Mouse (Mus musculus) megakaryocyte-erythroid progenitor cell, adult 5-6 weeks (primary cell): ENCODE results near the gene Lsm7. TPM values are rescaled to one million over a fixed set of nuclear protein-coding genes. Genes with fewer than 3 reads are reported as not detected.
A peak's percentile ranks its signal among the peaks of the same experiment; 100 is the strongest.

Experiments used
- ATAC-seq: replicated peaks from 2 replicates; pipeline ENCODE4 v1.8.0; 2016; ENCODE audit warnings: mild to moderate bottlenecking, inconsistent platforms; ENCODE audit not compliant: severe bottlenecking, poor library complexity, low FRiP score, low TSS enrichment
- total RNA-seq, 2 experiments: library from RNA; stranded (forward) in 1 of 2; stranded (reverse) in 1 of 2; fragments of 200-1000, 215-1000 nt in 1 of 2; fragments of >200 nt in 1 of 2; fragmentation: Nextera tagmentation in 1 of 2; gene quantifications; 2 replicates each; pipeline ENCODE4 v1.2.3; 2014 to 2017

Lsm7 gene
- 291 and 326 TPM in 2 replicates for total RNA-seq (2014; fragmentation: Nextera tagmentation)
- 401 and 445 TPM in 2 replicates for total RNA-seq (2017)

DNA sequence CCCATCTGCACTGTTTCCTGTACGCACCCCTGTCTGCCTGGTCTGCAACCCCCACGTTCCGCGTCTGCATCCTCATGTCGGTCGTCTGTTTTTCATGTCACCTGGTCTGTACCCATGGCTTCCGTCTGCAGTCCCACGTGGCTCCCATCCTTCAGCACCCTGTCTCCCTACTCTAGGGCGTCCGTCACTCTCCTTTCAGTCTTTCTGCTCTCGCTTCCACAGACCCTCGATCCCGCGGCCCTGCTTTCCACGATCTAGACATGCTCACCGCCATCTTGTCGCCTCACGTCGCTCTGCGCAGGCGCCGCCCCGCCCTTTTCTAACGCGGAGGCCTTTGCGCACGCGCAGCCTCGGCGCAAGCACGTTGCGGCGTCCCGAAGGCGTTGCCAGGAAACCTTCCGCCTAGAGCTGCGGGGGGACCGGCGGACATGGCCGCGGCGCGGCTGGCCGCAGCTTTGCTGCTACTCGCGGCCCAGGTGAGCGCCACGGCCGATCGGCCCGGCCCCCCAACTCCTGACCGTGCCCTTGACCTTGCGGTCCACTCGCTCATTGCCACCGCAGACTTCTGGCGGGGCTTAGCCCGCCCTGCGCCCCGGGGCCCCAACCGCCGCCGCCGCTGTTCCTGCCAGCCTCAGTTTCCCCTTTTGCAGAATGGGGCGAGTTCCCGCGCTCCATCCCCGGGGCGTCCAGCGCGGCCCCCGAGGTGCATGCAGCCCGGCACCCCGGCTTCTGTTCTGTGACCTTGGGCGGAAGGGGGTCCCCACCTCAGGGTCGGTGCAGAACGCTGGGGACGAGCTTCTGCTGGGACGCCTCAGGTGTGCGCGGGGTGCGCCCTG lies at the start of gene Lsm7, which contains the start of gene Sppl2b:
Lsm7 (minus strand) TSS at position 297 of the 836 bp plus-strand sequence.
Sppl2b (plus strand) TSS at position 363 of the 836 bp plus-strand sequence.
- ATAC-seq = peak; percentile 35; the same call in 1 of the 2 replicates

DNA sequence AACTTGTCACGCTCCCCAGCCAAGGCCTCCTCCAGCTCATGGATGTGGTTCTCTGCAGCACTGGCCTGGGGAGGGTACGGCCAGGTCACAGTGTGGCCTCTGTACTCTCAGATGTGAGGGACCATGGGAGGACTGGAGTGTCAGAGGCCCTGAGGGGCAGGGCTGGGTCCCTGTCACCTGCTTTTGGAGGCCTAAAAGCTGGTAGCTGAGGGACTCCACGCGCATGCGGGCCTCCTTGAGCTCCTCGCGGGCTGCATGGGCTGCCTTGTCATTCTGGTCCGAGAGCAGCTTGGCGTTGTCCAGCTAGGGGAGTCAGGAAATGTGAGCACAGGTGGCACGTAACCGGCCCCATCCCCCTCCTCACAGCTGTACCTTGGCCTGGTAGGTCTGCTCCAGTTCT lies 49.7 kb upstream of the Lsm7 start:
- no peak for ATAC-seq

DNA sequence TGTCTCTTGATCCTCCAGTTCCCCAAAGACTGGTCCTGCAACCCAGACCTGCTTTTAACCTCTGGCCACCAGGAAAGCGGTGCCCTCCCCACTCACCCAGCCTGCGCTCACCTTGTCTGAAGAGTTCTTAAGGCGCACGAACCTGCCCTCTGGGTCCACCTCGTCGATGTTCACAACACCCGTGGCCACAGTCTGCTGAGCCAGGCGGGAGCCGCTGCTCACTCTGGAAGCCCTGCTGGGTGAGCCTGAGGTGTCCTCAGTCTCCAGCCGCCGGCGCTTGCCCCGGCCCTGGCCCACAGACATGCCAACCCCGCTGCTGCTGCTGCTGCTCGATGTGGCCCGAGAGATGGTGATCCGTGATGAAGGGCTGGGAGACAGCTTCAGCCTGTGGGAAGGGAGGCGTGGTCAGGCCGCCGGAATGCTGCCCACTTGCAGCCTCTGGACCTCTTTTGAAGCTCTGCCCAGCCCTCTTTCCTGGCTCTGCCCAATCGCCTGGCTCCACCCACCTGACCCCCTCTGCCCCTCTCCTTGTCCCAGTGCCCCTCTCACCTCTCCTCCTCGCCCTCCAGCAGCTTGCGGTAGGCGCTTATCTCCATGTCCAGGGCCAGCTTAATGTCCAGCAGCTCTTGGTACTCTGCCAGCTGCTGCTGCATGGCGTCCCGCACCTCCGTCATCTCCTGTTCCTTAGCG lies 49.1 kb upstream of the Lsm7 start:
- no peak for ATAC-seq

DNA sequence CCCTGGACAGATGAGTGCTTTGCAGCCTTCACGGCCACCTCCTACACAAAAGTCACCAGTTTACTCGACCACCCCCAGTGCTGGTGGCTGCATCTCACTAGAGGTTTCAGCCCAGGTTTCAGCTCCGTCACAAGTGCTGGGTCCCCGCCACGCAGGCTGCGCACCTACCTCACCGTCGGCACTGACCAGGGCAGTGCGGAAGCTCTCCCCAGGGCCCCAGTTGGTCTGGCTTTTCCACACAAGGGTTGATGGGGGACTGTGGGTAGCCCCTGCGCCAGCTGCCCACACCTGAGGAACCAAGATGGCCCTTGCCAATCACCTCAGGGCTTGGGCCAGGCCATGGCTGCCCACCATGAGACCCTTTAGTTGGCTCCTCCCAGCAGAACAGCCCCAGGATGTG lies 48.3 kb upstream of the Lsm7 start:
- no peak for ATAC-seq

DNA sequence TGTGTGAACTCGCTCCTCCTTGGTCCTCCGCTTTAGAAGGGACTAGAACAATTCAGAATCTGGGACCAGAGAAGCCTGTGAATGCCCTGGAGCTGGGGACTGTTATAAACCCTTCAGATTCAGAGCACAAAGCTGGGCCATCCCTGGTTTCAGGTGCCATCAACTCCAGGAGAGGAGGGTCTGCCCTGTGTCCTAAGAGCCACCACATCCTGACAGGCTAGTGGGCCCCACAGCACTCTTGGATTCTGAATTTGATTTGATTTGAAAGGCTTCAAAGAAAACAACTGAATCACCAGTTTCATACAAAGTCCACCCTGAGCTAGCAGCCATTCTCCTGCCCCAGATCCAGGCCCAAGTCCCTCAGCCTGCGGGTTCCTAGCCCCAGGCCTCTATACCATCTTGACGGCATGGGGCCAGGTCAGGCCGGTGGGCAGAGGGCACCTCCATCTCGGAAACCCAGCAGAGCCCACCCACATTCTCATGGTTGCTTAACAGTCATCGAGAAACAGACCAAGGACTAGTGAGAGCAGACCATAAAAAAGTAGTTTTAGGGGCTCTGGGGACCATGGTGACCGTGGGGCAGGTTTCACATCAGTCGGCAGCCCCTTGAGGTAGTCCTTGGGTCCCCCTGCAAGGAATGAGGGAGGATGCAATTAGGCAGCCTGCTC lies 47.4 kb upstream of the Lsm7 start:
- ATAC-seq = no peak

DNA sequence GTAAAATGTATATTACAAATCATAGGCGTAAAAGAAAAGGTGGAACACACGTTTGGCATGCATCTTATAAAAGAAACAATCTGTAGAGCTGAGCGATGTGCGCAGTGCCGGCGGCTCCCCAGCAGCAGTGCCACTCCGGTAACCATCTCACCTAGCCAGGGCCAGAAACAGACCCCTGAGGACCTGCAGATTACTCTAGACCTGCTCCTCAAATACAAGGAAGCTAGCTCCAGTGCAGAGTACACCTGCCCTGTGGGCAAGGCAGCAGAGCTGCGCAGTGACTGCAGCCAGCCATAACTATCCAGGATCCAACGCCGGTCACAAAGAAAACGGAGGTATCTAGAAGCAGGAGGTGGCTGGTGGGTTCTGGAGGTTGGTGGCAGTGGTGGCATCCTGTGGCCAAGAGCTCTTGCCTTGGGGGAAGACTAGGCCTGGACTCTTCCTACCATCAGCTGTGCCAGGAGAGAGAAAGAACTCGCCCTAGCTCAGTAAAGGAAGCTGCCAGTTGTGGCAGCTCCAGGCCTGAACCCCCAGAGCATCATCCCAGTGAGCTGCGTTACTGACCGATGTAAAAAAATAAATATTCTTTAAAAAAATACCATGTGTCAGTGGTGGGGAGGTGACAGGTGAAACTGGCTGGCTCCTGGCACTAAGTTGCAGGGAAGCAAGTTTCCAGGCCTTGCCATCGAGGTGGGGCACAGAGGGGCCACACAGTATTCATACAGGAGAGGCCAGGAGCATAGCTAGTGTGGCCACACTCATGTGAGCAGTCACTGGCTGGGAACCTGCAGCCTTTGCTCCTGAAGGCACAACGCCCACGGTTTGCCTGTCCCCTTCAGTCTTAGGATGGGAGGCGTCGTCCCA lies 46.6 kb upstream of the Lsm7 start:
- ATAC-seq = no peak

DNA sequence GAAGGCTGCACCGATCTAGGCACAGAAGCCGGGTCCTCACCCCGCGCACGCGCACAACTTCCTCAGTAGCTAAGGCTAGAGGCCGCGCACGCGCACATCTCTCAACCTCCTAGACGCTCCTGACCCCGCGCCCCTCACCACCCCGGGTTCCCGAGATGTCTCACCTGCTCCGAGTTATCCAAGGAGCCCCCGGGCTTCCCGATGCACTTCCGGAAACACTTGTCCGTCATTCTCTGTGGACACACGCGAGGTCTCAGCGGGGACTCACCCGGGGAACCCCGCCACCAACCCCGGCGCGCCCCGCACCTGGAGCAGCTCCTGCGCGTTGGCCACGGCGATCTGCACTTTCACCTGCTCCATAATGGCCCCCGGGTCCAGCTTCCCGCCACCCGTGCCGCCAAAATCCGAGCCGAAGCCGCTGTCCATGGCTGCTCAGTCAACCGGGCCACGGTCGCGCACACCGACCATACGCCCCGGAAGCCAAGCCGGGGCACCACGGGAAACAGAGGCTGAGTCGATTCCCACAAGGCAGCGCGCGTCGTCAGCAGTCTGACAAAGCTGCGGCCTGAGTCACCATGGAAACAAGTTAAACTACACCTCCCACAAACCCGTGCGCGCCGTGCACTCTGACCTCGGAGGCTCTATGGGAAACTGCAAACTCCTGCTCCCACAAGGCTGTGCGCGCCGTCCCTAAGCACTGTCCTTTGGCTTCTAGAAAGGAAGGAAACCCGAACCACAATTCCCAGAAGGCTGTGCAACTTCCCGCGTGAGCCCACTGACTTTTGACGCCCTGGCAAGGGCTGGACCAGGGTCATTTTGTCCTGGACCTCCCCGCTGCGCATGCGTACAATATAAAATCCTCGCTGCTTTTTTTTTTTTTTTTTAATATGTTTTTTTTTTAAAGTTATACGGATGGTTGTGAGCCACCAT lies 45.6 kb upstream of the Lsm7 start, which contains the start of gene Timm13:
Timm13 (minus strand) TSS at position 652 of the 930 bp plus-strand sequence.
- ATAC-seq = peak; percentile 90

DNA sequence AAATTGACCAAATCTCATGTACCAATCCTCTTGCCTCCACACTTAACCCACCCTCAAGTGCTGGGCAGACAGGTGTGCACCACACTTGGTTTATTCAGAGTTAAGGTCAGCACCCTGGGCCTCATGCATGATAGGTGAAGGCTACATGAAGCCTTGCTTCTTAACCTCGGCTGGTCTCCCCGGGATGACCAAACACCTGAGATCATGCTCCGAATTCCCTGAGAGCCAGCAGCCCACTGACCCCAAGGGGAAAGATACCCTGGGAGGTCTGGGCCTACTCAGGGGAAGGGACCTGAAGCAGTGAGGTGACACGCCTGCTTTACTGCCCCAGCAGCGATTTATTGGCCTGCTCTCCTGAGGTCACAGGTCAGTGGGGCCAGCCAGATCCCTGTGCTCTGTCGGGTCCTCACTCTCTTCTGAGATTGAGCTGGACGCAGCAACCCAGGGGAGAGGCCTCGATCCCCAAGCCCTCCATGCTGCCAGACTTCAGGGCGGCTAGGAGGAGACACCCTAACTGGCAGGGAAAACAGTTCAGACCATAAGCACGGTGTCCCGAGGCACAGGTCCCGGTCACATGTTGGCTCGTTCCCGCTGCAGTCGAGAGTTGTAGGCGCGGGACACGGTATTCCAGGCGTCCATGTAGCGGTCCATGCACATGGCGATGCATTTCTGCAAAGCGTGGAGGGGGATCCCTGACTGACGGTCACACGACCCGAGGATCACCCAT lies 44.7 kb upstream of the Lsm7 start:
- no peak for ATAC-seq

DNA sequence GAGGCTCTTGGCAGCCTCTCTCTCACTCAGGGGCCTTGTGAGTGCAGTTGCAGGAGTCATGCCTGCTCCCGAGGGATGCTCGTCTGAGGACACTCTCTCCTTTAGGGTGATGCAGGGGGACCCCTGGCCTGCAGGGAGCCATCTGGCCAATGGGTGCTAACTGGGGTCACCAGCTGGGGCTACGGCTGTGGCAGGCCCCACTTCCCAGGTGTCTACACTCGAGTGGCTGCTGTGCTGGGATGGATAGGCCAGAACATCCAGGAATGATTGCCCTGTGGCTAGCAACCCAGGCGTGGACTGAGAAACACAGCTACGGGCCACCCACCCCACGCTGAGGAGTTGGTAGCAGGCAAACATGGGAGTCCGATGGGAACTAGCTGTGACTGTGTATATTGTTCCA lies 44.1 kb upstream of the Lsm7 start:
- no peak for ATAC-seq

DNA sequence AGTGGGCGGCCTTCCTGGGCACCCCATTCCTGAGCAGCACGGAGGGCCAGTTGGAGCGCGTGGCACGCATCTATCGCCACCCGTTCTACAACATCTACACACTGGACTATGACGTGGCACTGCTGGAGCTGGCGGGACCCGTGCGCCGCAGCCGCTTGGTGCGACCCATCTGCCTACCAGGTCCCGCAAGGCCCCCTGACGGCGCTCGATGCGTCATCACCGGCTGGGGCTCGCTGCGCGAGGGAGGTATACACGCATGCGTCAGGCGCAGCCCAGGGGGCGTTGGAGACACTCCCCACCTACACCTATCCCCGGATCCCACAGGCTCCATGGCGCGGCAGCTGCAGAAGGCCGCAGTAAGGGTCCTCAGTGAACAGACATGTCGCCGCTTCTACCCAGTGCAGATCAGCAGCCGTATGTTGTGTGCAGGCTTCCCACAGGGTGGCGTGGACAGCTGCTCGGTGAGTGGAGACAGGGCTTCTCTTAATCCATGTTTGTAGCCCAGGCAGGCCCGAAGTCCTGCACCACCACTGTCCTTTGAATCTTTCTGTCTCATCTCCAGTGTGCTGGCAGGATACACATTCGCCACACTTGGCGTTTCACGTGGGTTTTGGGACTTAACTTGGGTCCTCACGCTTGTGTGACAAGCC lies 43.0 kb upstream of the Lsm7 start:
- ATAC-seq = no peak

DNA sequence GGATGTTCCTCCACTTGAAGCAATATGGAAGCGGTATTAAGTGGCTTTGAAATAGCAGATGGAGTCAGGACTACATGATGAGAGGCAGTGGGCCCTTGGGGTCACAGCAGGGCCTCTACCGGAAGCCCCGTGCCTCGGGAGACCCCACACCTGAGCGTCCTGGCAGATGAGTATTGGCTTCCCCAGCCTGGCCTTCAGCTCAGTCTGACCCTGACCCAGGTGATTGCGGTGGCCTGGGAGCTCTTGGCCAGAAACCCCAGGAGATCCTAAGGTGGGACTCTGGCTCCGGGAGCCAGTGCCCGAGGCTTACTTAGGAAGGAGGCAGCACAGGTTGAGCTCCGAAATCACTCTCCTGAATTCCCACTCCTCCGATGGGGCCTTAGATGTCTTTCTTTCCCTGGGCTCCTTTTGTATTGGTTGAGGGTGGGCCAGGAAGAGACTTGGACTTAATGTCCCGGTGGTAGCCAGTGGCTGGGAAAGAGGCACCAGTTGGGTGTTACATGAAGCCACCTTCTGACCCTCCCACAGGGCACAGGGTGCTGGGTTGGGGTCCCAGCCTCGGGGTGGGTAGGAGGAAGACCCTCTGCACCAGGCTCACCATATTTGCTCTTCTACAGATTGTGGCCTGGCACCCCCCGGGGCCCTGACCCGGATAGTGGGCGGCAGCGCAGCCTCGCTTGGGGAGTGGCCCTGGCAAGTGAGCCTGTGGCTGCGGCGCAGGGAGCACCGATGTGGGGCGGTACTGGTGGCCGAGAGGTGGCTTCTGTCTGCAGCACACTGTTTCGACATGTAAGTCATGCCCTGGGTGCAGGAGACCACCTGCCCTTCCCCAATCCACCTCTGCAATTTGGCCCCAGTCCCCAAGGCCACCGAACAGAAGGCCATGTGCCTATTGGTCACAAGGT lies 41.8 kb upstream of the Lsm7 start:
- no peak for ATAC-seq

DNA sequence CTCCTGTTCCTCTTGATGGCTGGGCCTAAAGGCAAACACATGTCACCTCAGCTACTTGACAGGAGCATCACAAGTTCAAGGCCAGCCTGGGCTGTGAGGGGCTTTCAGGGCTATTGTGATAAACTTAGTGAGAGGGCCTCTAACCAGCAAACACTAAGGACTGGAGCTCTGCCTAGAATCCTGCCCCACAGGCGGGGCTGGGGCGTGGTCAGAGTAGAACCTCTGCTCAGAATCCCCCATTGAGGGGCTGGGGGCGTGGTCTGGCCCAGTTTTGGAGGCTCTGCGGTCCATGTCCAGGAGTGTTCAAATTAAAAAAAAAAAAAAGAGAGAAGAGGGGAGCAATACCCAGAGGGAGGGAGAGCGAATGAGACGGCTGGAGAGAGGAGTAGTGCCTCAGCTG lies 40.7 kb upstream of the Lsm7 start:
- ATAC-seq = no peak

DNA sequence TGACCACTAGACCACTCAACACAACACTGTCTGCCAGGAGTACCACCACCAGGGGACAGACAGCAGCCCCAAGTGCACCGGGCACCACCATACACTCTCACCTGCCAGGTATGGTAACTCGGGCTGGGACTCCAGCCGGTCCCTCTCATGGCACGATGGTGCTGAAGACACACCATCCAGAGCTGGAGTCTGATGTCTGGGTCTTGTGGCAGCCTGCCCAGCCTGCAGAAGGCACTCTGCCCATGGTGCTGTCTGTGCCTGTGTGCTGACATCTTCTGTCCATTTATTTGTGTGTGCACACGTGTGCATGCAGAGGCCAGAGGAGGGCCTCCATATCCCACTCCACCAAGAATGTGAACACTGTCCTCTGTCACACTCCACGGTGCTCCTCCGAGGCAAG lies 40.1 kb upstream of the Lsm7 start:
- ATAC-seq = peak; percentile 4; the same call in 1 of the 2 replicates

DNA sequence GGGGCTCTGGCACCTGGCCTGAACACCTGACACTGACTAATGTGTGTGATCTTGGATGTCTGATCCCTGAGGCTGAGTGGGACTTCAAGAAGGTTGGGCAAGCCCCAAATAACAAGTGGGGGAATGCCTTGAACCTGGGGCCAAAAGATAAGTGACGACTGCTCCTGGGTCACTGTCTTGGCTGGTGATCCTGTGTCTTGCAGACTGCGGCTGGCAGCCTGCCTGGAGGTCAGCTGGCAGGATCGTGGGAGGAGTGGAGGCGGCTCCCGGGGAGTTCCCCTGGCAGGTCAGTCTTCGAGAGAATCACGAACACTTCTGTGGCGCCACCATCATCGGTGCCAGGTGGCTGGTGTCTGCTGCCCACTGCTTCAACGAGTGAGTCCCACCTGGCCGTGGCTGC lies 32.2 kb upstream of the Lsm7 start:
- ATAC-seq = peak; percentile 88

DNA sequence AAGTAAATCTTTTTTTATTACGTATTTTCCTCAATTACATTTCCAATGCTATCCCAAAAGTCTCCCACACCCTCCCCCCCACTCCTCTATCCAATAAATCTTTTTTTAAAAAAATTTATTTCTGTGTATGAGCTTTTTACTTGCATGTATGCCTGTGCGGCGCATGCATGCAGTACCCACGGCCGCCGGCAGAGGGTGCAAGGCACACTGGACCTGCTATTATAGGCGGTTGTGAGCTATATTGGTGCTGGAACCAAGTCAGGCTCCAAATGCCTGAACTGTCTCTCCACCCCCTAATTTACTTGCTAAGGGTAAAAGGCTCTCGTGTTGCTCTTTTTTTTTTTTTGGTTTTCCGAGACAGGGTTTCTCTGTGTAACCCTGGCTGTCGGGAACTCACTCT lies 26.3 kb upstream of the Lsm7 start:
- no peak for ATAC-seq

DNA sequence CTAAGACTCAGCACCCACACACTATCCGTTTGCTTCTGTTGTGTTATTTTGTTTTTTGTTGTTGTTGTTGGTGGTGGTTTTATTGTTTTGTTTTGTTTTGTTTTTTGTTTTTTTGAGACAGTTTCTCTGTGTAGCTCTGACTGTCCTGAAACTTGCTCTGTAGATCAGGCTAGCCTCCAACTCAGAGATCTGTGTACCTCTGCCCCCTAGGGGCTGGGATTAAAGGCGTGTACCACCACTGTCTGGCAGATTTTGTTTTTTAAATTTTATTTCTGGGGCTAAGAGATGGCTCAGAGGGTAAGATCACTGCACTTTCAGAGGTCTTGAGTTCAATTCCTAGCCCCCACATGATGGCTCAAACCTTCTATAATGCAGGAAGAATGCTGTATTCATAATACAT lies 25.9 kb upstream of the Lsm7 start:
- no peak for ATAC-seq
